Mouse (Mus musculus): ENCODE data around the gene Cpd. TPM values are rescaled to one million over a fixed set of nuclear protein-coding genes. Genes with fewer than 3 reads are reported as not detected.

The Cpd gene
- polyA plus RNA-seq, 1 experiment, result 0.14 TPM

GRCm38 (mm10) chr11:76742511-76742910 is 104.3 kb downstream of the Cpd start:
- no peaks in the 10 kb centered on the region for H3K4me1 ChIP-seq (ENCODE audit: control insufficient read depth)
- peaks cover 61% of the 10 kb centered on the region for H3K36me3 ChIP-seq (ENCODE audit: control insufficient read depth)
- H3K27me3 ChIP-seq (ENCODE audit: control insufficient read depth), result no peaks in the 10 kb centered on the region
- no peak overlapping the region for H3K4me3 ChIP-seq (replicated peaks)
- H3K9me3 ChIP-seq (ENCODE audit: control insufficient read depth, low read length), result no peaks in the 10 kb centered on the region
- TF ChIP-seq GATA1 (IDR thresholded peaks at IDR 0.05; ENCODE audit: low read length) (no peak), TAL1 (IDR thresholded peaks at IDR 0.05; ENCODE audit: low read length) (no peak)

GRCm38 (mm10) chr11:76739125-76739524 is 107.7 kb downstream of the Cpd start:
- Histone ChIP-seq H3K4me3 (replicated peaks) (no peak overlapping the region), H3K27me3 (ENCODE audit: control insufficient read depth) (no peaks in the 10 kb centered on the region), H3K36me3 (ENCODE audit: control insufficient read depth) (peaks cover 56% of the 10 kb centered on the region), H3K9me3 (ENCODE audit: control insufficient read depth, low read length) (no peaks in the 10 kb centered on the region), H3K4me1 (ENCODE audit: control insufficient read depth) (no peaks in the 10 kb centered on the region)
- TF ChIP-seq TAL1 (IDR thresholded peaks at IDR 0.05; ENCODE audit: low read length), result no peak
- TF ChIP-seq GATA1 (IDR thresholded peaks at IDR 0.05; ENCODE audit: low read length), result no peak

GRCm38 (mm10) chr11:76735753-76736324 is 111.0 kb downstream of the Cpd start:
- Histone ChIP-seq H3K9me3 (ENCODE audit: control insufficient read depth, low read length) (no peaks in the 10 kb centered on the region), H3K4me3 (replicated peaks) (no peak overlapping the region), H3K4me1 (ENCODE audit: control insufficient read depth) (no peaks in the 10 kb centered on the region), H3K36me3 (ENCODE audit: control insufficient read depth) (peaks cover 57% of the 10 kb centered on the region), H3K27me3 (ENCODE audit: control insufficient read depth) (no peaks in the 10 kb centered on the region)
- TF ChIP-seq GATA1 (IDR thresholded peaks at IDR 0.05; ENCODE audit: low read length), result no peak
- no peak for TF ChIP-seq TAL1 (IDR thresholded peaks at IDR 0.05; ENCODE audit: low read length)

GRCm38 (mm10) chr11:76734560-76734959 is 112.3 kb downstream of the Cpd start:
- TF ChIP-seq TAL1 (IDR thresholded peaks at IDR 0.05; ENCODE audit: low read length), result no peak
- TF ChIP-seq GATA1 (IDR thresholded peaks at IDR 0.05; ENCODE audit: low read length), result no peak
- Histone ChIP-seq H3K4me3 (replicated peaks) (no peak overlapping the region), H3K36me3 (ENCODE audit: control insufficient read depth) (peaks cover 66% of the 10 kb centered on the region), H3K4me1 (ENCODE audit: control insufficient read depth) (no peaks in the 10 kb centered on the region), H3K27me3 (ENCODE audit: control insufficient read depth) (no peaks in the 10 kb centered on the region), H3K9me3 (ENCODE audit: control insufficient read depth, low read length) (no peaks in the 10 kb centered on the region)

- Histone ChIP-seq H3K4me1 (ENCODE audit: control insufficient read depth) (no peaks in the 10 kb centered on the region), H3K9me3 (ENCODE audit: control insufficient read depth, low read length) (no peaks in the 10 kb centered on the region), H3K4me3 (replicated peaks) (no peak overlapping the region), H3K27me3 (ENCODE audit: control insufficient read depth) (no peaks in the 10 kb centered on the region), H3K36me3 (ENCODE audit: control insufficient read depth) (peaks cover 70% of the 10 kb centered on the region)
- TF ChIP-seq TAL1 (IDR thresholded peaks at IDR 0.05; ENCODE audit: low read length), result no peak
- TF ChIP-seq GATA1 (IDR thresholded peaks at IDR 0.05; ENCODE audit: low read length), result no peak
These were observed 116.2 kb downstream of the Cpd start for GRCm38 (mm10) chr11:76730650-76731049.

Other genes with a start within 250 kb of the Cpd start
- 0.03 and 0.04 TPM in 2 replicates for gene Abr, start 224.7 kb downstream of the Cpd start, polyA plus RNA-seq (2012)
- not detected in 2 replicates for gene Bhlha9, start 174.5 kb downstream of the Cpd start, polyA plus RNA-seq (2012)
- not detected in 2 replicates for gene Trarg1, start 167.2 kb downstream of the Cpd start, polyA plus RNA-seq (2012)
- gene Gosr1, start 83.4 kb downstream of the Cpd start, polyA plus RNA-seq (2012), result 0.11 and 0.34 TPM in 2 replicates
- not detected in 2 replicates for gene Tmigd1, start 55.1 kb upstream of the Cpd start, polyA plus RNA-seq (2012)
- 1.5 TPM in 2 replicates for gene Blmh, start 77.8 kb upstream of the Cpd start, polyA plus RNA-seq (2012)
- not detected in 2 replicates for gene Slc6a4, start 151.6 kb upstream of the Cpd start, polyA plus RNA-seq (2012)
- 0.49 and 0.65 TPM in 2 replicates for gene Nsrp1, start 231.4 kb upstream of the Cpd start, polyA plus RNA-seq (2012)